Mouse (Mus musculus) cerebellum, postnatal 36 days (tissue): ENCODE measurements at regions not wholly inside any gene's neighbourhood (a gene's known extent, or its start where the extent isn't known, plus 50 kb on each side); places are given as distances from the start of the nearest gene placed in this dataset.
A peak's percentile ranks its signal among the peaks of the same experiment; 100 is the strongest.
"Not testable (repeated sequence)": the region's sequence is repeated elsewhere in the genome, so short reads cannot be mapped to it uniquely, and the experiment has no call there.

ENCODE experiments used
- DNase-seq, 2 experiments: peaks; one replicate each; pipeline ENCODE4 v3.0.0; 2021 to 2022; ENCODE audit warnings: mixed read lengths in 2 of 2

DNA sequence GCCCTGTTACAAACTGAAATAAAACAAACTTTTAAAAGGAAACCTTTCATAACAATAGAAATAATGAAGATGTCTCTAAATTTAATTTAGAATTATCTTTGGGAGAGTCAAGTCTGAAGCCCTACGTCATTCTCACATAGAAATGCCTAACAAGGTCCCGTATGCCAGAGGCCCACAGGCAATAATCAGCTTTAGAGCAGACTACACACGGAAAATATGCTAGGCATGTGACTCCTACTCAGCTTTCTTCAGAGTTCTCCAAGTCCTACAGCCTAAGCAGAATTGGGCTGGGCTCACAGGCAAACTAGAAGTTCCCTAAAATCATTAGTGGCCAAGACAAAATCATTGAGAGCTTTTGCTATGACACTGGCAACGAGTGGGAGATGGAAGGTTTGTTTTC lies 176.9 kb upstream of the Gap43 start:
- DNase-seq = no peak

GRCm38 (mm10) chr16:42515929-42516328 lies 175.5 kb upstream of the Gap43 start:
- DNase-seq = no peak

DNA sequence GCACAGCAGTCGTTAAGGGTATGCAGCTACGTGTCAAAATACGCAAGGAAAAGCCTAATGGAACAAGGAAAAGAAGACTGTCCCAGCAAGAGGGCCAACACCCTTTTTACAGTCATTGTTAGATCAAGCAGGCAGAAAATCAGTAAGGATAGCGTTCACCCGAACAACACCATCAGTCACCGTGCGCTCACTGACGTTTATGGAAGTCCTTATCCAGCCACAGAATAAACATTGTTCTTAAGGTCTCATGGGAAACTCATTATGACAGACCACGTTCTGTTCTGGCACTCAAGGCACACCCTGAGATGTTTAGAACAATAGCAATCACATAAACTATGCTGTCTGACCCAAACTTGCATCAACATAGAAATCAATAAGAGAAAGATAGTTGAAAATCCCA lies 164.7 kb upstream of the Gap43 start:
- no peak for DNase-seq

DNA sequence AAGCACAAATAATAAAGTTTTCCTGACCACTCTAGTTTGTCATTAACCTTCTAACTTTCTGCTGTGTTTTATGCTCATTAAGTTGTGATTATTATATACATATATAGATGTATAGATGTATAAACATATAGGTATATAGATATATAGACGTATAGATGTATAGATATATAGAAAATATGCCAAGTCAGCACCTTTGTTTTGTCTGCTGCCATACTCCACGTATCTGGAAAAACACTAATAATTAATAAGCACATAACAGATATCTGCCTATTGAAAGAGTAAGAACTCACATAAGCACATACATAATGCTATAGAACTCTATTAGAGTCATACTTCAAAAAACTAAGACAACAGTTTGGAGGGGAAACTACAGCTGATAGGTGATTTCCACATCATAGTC lies 161.3 kb upstream of the Gap43 start:
- no peak for DNase-seq

- DNase-seq = not testable (repeated sequence)
These were observed 160.7 kb upstream of the Gap43 start for GRCm38 (mm10) chr16:42501109-42501508.

GRCm38 (mm10) chr16:42499514-42499913 lies 159.1 kb upstream of the Gap43 start:
- no peak for DNase-seq

DNA sequence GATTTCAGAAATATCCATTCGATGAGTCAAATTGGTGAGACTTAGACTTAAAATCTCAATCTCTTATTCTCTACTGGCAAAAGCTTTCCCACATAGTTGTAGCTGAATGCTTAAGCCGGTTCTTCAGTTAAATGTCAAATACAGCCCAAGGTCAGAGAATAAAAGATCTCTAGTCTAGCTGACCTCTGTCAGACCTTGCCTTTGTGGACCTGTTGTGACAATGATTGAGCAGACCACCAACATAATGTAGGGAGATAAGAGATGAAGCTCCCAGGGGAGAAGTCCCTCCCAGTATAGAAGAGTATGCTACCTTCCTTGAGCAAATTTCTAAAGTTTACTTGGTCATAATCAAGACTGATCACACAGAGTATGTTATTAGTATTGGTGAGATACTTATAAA lies 157.9 kb upstream of the Gap43 start:
- no peak for DNase-seq

DNA sequence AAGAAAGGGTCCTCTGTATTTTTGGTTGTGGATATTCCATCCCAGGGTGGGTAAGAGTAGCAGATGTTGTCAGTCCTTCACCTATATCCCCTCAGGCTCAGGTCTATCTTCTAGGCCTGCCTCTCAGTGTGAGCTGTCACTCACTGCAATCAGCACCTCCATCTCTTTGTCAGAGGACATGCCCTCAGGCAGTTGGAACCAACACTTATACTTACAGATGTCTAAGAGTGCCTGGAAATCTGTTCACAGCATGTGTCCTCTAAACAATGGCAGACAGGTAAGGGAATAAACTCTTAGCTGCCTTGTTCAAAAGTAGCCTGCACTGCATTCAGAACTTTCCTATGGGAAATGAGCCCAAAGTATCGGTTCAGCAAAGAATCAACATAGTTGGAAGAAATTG lies 153.1 kb upstream of the Gap43 start:
- DNase-seq = no peak

DNA sequence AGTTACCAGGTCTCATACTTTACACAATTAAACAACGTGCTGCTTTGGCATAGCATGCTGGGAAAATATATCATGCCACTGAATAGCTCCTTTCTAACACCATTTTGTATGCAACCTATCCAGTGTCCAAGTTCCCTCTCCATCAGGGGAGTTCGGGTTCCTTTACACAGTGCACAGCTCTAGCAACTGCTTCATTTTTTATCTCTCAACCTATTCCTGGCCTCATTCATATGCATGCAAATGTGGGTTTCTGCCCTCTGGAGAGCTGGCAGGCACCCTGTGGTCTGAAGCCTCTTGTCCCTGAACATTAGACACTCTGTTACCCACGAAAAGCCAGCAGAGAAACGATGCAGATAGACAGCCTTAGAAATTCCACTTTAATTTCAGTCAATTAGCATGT lies 148.3 kb upstream of the Gap43 start:
- no peak for DNase-seq

DNA sequence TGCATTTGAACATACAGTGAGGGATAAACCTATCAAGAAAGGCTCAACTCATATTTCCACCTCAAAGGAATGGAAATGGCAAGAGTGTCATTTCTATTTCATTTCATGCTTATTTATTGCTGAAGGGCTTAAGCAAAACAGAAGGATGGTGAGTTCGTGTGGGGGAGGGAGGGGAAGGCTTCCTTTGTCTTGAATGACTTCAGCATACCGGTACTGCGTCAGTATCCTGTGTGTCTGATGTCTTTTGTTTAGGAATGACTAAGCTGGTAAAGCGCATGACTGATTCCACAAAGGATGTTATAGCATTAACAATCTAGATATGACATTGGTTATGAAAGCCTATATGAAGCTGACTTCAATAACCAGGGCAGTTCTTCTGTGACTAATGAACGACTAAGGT lies 139.5 kb upstream of the Gap43 start:
- no peak for DNase-seq

DNA sequence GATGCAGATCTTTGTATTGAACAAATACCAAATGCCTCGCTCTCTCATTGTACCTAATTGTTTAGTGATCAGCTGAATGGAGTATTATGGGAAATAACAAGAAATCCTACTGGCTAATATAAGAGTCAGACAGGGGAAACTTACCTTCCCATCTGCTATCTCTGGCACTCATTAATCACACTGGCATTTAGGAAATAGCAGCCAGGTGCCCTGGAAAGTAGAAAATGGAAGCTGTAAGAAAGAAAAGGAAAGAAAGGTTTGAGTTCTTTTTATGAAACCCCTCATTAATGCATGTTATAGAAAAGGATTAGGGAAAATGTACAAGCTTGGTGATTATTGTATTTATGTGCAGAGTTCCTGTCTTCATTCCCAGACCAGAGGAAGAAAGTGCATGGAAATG lies 126.5 kb upstream of the Gap43 start:
- peak in 1 of 2 experiments; percentile 10 for DNase-seq

DNA sequence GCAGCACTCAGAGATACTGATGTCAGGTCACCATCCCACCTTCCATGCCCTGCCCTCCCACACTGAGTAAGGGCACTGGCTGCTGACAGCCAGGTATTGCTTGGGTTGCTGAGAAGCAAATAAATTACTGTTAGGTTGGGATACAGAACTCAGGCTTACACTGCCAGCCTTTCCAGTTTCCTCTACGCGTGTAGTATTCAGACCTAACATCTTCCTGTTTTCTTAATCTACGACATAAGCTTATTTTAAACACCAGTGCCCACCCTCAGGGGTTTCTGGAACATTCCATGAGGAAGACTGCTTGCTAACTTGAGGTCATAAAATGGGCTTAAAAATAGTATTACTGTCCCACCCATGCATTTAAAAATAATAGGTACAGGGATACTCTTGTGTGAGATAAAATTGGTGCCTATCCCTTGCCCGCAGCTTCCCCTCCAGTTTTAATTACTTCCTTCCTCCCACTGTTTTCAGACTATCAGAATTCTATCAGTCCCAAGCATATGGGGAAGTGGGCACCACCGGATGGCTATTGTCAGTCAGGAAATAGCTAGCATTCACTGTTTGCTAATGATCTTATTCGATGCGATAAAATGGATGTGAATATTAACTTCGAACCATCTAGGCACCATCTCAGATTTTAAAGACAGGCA lies 116.0 kb upstream of the Gap43 start:
- DNase-seq = no peak

GRCm38 (mm10) chr16:42453338-42453737 lies 112.9 kb upstream of the Gap43 start:
- no peak for DNase-seq

GRCm38 (mm10) chr16:42449840-42450444 lies 109.5 kb upstream of the Gap43 start:
- no peak for DNase-seq

DNA sequence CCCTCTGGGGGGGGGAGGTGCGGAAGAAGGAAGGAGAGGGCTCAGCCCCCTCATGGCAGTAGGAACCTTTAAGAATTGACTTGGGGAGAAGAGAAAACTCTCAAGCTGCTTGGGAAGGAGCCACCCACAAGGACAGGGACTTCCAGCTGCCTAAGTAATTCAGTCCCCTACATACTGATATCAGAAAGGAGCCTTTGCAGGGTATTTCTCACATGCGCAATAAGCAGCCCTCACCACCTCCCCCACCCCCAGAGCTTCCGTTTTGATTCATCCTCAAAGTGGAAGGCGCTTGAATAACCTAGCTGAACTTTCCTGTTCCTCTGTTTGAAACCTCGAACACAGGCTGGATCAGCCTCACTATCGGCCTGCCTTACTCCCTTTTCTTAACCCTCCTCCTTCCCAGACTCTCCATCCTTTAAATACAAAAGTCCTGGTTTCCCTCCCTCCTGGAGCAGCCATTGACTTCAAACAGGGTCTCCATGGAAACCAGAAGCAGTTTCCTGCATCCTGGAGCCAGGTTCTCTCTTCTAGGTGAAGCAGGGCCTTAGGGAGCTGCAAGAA lies 104.5 kb upstream of the Gap43 start:
- peak; percentile 37 to 54 for DNase-seq

- DNase-seq = peak; percentile 24 to 50
These were observed 104.0 kb upstream of the Gap43 start for GRCm38 (mm10) chr16:42444408-42444862.

DNA sequence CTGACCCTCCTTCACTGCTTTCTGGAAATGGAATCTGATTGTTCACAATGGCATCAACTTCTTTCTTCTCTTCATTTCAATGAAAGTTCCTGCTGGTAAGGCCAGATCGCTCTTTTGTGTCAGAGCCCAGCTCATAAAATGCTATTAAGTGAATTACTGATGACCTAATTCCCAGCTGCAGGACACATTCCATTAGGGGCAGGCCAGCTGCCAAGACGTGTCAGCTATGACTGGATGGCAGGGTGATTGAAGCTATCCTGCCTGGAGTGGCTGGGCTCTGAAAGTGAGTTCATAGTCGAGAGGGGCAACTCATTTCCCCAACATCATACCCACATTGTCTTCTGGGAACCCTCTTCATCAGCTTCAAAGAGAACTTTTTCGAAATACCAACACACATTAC lies 100.4 kb upstream of the Gap43 start:
- no peak for DNase-seq

DNA sequence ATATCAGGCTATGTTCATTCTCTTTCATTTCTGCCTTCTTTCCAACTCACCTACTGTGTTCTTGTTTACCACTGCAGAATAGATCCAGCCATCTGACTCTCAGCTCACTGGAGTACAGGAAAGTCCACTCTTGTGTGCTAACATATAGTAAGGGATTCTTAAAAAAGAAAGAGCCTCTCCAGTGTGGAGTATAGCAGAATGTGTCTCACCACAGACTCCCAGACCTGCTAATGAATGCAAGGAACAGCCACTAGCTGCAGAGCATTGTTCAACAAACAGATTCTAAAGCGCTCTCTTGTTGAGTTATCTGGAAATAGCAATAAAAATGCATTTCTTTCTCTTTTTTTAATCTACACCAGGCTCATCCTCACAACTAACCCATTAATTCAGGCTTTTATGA lies 91.1 kb upstream of the Gap43 start:
- DNase-seq = no peak

GRCm38 (mm10) chr16:42416673-42417072 lies 76.2 kb upstream of the Gap43 start:
- no peak for DNase-seq

GRCm38 (mm10) chr16:42412031-42412430 lies 71.6 kb upstream of the Gap43 start:
- DNase-seq = not testable (repeated sequence)

DNA sequence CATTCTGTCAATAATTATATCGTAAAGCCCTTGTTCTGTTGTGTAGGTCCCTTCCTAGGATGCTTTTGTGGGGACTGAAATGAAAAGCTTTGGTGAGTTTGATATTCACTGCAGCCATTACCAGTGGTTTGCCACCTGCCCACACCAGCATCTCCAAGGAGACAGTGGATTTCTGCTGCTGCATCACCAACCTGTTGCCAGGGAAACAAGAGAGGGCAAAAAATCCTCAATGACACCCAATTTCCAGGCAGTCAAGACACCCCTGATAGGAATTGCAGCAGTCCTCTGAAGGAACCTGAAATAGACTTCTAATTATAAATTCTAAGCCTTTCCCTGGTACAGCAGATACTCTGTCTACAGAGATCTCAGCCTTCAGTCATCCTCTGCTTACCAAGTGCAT lies 56.1 kb upstream of the Gap43 start:
- no peak for DNase-seq
